Mouse (Mus musculus) thymus, postnatal 14 days (tissue): ENCODE results near the gene Chtop.

ENCODE experiments used
- DNase-seq: peaks from one replicate; pipeline ENCODE4 v3.0.0; 2021

Gene Chtop

GRCm38 (mm10) chr3:90508287-90508949 is 880 bp downstream of the Chtop start:
- DNase-seq = no peak

- no peak for DNase-seq
Observed at GRCm38 (mm10) chr3:90506362-90506761, 2.9 kb downstream of the Chtop start.

DNA sequence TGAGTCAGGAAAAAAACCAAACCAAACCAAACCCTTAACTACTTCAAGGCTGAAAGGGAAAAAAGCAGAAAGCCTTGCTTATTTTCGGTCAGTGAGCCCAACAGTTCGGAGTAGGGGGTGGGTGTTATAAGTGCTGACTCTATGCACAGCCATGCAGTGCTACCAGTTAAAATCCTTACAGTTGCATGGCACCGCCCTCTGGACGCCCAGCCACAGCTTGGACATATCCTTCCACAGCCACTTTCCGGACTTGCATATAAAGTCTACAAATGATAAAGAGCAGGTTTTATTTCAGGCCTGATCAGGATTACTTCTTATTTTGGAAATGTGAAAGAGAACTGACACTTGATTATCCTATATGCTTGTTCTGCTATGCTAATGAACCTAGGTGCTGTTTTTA is 4.1 kb downstream of the Chtop start:
- DNase-seq = no peak

DNA sequence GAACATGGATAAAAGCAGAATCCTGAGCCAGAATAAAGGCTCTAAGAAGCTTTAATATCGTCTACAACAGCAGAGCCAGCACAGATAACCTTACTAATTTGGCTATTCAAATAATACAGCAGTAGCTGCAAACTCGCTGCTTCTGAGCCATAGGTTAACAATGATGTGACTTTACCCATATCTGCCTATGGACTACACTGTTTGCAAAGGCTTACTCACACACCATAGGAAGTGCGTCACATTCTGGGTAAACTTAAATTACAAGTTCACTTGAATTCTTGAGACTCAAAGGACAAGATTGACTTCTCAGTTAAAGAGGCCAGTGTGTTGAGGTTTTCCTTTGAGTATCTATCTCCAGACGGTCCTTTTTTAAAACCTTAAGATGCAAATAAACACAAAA is 5.9 kb downstream of the Chtop start:
- DNase-seq = no peak

DNA sequence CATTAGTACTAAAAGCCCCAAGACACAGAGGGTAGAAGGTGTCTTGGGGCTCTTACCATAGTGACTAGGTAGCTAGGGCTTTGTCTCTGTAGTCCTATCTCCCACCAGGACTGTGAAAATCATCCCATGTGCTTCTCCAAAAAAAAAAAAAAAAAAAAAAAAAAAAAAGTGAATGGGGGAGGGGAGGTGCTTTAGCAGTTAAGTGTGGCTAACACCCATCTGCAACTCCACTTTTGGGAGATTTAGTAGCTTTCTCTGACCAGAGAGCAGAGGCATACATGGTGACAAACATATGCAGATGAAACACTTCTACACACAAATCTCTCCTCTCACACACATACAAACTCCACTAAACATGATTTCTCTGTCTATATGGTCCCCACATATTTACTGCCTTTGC is 11.7 kb downstream of the Chtop start:
- no peak for DNase-seq

GRCm38 (mm10) chr3:90495850-90496525 is 13.3 kb downstream of the Chtop start:
- no peak for DNase-seq

DNA sequence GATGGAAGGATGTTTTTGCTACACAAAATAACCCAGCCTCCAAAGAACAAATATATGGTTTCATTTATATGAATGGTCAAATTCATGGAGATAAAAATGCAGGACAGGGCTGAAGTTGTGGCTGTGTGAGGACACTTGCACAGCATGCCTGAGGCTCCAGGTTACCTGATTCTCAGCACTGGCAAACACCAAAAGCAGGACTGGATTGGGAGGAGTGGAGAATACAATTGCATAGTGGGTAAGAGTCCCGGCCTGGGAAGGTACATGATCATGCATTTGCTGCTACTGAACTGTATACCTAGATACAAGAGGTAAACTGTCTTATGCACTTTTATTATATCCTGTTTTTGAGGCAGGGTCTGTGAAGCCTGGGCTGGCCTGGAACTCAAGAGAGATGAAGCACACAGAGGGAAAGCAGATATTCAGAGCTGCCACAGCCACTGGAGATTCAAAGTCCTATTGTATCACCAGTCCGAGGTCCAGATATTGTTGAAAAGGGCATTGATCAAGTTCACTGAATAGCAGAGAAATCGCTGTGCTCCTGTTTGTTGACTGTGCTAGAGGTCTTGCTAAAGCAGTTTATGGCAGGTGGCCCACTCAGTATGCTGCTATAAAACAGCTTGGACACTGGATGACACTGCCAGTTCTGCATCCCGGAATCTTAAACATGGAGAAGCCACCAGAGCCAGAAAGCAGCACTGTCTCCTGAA is 15.3 kb downstream of the Chtop start:
- no peak for DNase-seq

GRCm38 (mm10) chr3:90491350-90491749 is 17.9 kb downstream of the Chtop start:
- peak; percentile 66 for DNase-seq

GRCm38 (mm10) chr3:90490696-90491256 is 18.5 kb downstream of the Chtop start, which contains the start of gene Snapin:
Gene Snapin, minus strand, starts transcription at chr3:90491033.
- peak; percentile 96 for DNase-seq

- no peak for DNase-seq
Observed at GRCm38 (mm10) chr3:90488576-90488975, 20.7 kb downstream of the Chtop start.

- no peak for DNase-seq
Observed at GRCm38 (mm10) chr3:90486998-90487397, 22.3 kb downstream of the Chtop start.

- DNase-seq = peak; percentile 94
Observed at GRCm38 (mm10) chr3:90475831-90476611, 33.3 kb downstream of the Chtop start, which contains the start of gene Ilf2. Gene Ilf2, plus strand, starts transcription at chr3:90476126.

DNA sequence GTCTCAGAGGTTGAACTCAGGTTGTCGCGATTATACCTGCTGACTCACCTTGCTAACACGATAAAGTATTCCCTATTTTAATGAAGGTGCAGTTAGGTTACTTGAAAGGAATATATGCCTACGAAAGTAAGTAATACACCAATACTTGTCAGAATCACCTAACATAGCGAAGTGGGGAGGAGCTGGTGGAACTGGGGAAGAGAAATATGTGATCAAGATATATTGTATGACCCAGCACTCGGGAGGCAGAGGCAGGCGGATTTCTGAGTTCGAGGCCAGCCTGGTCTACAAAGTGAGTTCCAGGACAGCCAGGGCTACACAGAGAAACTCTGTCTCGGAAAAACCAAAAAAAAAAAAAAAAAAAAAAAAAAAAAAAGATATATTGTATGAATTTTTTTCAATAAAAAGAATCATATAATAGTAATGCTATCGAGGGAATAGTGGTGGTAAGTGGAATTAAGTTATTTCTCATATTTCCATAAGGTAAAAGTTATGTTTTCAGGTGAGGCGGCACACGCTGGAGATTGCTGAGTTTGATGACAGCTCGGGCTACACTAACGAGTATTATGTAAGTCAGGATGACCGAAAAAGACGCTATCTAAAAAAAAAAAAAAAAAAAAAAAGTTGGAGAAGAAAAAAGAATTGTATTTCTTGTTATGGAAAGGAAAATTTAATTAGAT is 34.0 kb downstream of the Chtop start:
- DNase-seq = no peak

DNA sequence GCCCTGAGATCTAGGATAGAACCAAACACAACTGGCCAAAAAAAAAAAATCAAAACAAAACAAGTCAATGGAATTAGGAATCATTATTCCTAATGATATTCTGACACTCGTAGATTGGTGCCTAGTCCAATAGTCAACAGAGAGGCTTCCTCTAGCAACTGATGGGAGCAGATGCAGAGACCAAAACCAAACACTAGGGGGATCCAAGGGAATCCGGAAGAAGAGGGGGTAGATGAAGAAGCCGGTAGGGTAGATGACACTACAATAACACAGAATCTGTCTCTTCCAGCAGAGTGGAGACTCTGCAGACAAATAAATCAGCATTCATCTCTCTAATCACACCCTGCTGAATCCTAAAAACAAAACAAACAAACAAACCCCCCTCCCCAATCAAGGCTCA is 37.1 kb downstream of the Chtop start:
- peak; percentile 84 for DNase-seq

DNA sequence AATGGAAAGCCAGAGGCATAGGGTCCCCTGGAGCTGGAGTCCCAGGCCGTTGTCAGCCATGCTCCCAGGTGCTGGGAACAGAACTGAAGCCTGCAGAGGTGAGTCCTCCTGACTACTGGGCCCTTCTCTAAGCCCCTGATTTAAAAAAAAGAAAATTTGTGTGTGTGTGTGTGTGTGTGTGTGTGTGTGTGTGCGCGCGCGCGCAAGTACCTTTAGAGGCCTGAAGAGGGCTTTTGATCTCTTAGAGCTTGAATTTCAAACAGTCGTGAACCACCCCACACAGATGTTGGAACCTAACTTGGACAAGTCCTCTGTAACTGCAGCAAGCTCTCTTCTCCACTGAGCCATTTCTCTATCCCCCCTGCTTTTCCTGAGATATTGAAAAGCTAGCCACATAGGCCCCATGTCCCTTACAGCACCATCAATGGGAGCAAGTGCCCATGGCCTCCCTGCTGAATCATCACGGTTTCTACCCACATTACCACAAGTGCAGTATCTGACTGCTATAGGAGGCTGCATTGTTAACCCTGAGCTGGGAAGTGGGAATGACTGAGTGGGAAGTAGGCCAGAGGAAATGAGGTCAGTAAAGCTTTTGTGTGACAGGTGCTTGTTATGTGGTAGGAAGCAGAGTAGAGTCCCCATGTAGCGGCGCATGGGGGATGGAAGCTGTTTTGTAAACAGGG is 41.5 kb downstream of the Chtop start:
- no peak for DNase-seq

DNA sequence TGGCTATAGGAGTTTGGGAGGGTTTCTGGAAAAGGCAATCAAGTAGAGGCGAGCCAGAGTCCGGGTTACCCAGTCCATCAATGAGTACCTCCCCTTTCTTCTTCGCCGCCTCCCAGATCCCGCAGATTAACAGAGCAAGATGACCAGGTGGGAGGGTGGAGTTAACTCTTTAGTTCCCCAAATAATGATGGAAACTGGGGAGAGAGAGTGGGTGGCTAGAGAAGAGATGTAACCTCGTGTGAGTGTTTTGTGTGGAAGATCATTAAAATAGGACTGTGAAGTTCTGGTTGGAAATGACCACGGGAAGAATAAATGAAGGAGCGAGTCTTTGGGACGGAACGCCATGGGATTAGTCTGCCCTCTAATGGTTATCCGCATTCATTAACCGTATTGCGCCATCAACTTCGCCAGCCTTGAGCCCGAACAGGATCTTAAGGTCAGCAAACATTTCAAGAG is 43.0 kb downstream of the Chtop start:
- peak; percentile 18 for DNase-seq

- no peak for DNase-seq
Observed at GRCm38 (mm10) chr3:90465686-90466310, 43.5 kb downstream of the Chtop start, which contains the start of gene Npr1. Gene Npr1, minus strand, starts transcription at chr3:90465866.

GRCm38 (mm10) chr3:90465081-90465685 is 44.1 kb downstream of the Chtop start:
- peak; percentile 28 for DNase-seq

- no peak for DNase-seq
Observed at GRCm38 (mm10) chr3:90464552-90465080, 44.7 kb downstream of the Chtop start.

DNA sequence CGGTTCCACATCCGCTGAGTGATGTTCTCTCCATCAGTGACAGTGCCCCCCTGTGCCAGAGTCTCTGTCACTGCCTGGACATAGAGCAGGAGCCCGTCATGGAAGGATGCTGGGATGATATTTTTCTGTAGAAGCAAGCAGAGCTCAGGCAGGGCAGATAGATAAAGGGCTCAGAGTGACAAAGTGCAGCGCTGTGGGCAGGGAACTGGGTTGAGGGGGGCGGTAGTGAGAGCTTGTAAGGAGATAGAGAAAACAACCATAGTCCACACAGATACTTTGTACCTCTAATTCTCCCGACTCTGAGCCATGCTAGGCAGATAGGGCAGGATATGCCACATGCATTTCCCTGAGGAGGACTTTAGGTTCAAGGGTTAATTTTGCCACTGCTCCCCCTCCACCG is 46.7 kb downstream of the Chtop start:
- DNase-seq = no peak
